Mouse (Mus musculus): ENCODE results near the gene Zdhhc18. TPM values are rescaled to one million over a fixed set of nuclear protein-coding genes. Genes with fewer than 3 reads are reported as not detected.

The Zdhhc18 gene
- total RNA-seq, 1 experiment from 2014 or later: 99.5 TPM

DNA sequence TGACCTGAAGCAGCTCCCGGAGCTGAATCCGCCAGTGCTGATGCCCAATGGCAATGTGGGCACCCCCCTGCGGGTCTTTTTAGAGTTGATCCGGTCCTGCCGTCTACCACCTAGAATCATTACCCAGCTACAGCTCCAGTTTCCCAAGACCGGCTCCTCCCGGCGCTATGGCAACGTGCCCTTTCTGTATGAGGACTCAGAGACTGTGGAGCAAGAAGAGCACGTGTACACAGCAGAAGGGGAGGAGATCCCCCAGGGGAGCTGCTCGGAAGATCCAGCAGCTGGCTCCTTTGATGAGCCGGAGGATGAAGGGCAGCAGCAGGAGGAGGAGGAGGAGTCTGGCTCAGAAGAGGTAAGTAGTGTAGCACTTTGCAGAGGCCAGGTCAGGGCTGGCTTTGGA is 72.0 kb downstream of the Zdhhc18 start:
- ATAC-seq (ENCODE audit: extremely low read depth, insufficient number of reproducible peaks, low FRiP score, poor library complexity, severe bottlenecking): no peak

GRCm38 (mm10) chr4:133574843-133575202 is 75.1 kb downstream of the Zdhhc18 start:
- ATAC-seq (ENCODE audit: extremely low read depth, insufficient number of reproducible peaks, low FRiP score, poor library complexity, severe bottlenecking): no peak

DNA sequence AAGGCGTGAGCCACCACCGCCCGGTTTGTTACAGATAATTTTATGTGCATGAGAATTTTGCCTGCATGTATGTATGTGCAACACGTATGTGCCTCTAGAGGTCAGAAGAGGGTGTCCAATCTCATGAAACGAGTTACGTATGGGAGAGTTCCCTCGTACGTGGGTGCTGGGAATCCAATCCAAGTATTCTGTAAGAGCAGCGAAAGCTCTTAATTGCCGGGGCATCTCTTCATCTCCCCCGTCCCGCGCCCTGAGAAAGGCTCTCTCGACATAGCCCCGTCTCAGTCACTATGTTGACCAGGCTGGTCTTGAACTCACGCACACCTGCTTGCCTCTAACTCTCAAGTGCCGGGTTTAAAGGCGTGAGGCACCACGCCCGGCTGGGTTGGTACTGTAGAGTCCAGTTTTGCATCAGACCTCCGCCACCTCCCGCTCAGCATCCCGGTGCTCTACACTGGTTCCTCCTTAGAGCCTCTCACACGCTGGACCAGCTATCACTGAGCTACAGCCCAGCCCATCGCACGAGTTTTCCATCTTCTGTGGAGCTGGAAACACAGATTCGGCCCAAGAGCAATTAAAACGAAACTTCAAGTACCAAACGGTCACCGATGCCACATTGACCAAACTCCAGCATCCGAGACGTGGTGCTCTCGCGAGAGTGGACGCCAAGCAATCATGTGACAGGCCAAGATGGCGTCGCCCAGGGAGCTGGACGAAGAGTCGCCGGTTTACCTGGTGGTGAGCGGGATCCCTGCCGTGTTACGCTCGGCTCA is 75.7 kb downstream of the Zdhhc18 start, which contains the start of gene Gpatch3:
TSS of gene Gpatch3 (plus strand) at position 676 of the 773 bp plus-strand sequence.
- ATAC-seq (ENCODE audit: extremely low read depth, insufficient number of reproducible peaks, low FRiP score, poor library complexity, severe bottlenecking): peak; percentile 86

DNA sequence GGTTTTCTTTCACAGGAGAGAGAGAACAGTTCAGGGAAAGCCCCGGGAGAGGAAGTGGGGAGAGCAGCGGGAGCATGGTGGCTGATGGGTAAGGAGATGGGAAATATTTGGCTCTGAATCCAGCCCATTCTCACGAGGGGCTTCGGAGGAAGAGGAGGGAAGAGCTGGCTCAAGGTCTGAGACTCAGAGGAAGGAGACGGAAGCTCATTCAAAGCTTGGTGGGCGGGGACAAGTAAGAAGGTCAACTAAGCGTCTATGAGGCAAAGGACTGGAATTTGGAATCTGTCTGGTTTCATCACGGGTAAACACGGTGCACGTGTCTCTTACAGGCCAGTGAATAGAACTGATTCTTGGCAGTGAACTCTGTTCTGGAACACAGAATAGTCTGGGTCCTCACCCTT is 79.9 kb downstream of the Zdhhc18 start:
- no peak for ATAC-seq (ENCODE audit: extremely low read depth, insufficient number of reproducible peaks, low FRiP score, poor library complexity, severe bottlenecking)

DNA sequence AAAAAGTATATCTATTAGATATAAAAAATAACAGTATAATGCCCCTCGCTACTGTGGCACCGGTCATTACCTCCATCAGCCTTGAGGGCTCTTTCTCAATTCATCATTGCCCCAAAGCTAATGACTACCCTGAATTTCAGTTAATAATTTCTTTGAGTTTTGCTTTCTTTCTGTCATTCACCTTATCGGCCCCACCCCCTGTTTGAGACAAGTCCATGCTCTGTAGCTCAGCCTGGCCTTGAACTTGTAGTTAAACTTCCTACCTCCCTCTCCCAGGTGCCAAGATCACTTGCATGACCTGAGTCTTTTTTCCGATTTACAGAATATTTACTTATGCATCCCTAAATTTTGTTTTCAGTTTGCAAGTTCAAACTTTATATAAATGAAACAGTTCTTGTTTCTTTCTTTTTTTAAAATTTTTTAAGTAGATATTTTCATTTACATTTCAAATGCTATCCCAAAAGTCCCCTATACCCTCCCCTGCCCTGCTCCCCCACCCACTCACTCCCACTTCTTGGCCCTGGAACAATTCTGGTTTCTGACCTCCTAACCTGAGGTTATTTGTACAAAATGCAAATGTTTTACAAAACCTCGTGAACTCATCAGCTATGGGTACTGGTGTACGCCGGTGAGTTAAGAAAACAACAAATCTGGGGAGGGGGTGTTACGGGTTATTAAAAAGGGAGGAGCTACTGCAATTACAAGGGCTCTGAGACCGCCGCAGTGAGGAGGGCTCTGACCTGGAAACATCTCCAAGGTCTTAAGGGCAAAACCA is 80.5 kb downstream of the Zdhhc18 start:
- ATAC-seq (ENCODE audit: extremely low read depth, insufficient number of reproducible peaks, low FRiP score, poor library complexity, severe bottlenecking): no peak

GRCm38 (mm10) chr4:133567251-133567650 is 82.7 kb downstream of the Zdhhc18 start:
- ATAC-seq (ENCODE audit: extremely low read depth, insufficient number of reproducible peaks, low FRiP score, poor library complexity, severe bottlenecking): no peak

DNA sequence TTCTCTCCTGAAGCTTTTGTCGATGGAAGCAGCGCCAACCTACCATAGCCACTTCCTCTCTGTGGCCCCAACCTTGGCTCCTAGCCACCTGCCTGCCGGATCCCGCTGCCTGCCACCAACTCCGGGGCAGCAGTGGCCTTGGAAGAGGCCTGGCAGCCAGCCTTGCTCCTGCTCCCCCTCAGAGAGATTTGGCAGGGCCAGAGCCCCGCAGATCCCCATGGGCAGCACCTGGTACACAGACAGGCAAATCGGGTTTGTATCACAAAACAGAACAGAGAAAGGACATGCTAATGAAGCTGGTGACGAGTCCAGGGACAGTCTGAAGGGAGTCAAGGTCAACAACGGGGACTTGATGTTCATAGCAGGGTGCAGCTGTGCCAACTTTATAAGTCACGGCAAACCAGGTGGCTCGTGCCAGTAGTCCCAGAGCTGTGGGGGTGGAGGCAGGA is 86.8 kb downstream of the Zdhhc18 start:
- no peak for ATAC-seq (ENCODE audit: extremely low read depth, insufficient number of reproducible peaks, low FRiP score, poor library complexity, severe bottlenecking)

DNA sequence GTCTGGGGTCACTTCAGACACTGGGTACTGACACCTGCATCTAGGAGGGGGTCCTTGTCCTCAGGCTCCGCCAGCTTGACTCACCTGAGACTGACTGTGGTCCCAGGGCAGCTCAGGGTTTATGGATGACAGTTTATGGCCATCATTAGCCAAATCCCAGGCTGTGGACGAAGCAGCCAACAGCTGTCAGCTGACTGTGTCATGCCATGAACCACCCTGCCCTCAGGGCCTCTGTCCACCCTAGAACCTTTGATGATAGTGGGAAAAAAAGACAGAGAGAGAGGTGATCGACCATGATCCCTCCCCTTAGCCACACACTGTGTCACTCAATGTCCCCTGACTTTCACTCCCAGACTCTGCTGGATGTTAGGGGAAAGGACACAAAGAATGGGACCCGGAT is 88.3 kb downstream of the Zdhhc18 start:
- no peak for ATAC-seq (ENCODE audit: extremely low read depth, insufficient number of reproducible peaks, low FRiP score, poor library complexity, severe bottlenecking)

DNA sequence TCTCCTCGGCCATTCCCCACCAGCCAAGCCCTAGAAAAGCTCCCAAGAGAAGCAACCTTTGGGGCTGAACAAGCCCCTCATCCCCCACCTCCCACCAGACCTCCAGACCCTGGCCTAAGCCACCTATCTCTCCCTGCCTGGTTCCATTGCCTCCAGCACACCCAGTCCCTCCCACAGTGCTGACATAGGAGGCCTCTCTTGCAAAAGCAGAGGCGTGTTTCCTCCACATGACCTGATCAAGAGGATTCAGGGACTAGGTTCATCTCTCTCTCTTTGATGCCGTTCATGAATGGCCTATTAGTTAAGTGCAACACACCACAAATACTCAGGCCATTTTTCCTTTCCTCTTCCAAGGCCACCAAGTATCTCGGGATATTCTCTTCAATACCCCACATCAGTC is 90.1 kb downstream of the Zdhhc18 start:
- ATAC-seq (ENCODE audit: extremely low read depth, insufficient number of reproducible peaks, low FRiP score, poor library complexity, severe bottlenecking): no peak

DNA sequence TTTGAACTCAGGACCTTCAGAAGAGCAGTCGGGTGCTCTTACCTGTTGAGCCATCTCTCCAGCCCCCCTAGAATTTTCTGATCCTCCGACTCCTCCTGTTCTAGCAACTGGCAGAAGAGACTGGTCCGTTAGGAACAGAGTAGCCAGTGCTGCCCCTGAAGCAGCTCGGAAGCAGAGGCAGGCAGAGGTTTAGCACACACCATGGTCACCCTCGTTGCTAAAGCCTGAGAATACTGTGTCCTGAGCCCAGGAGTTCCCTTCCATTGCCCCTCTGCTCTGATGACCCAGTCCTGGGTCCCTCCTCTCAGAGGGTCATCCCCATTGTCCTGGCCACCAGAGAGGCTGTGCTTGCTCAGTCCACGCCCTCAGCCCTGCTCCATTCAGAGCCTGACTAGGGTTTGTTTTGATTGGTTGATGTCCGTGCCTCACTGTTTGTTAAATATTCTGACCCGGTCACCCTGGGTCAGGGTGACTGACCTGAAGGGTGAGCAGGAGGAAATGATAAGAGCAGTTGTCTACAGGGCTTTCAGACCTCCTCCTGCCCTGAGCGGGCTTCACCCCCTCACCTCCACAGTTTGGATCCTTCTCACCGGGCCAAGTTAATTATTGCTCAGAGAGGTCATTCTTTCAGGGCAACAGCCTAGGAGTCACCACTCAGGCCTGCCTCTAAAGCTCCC is 92.8 kb downstream of the Zdhhc18 start:
- no peak for ATAC-seq (ENCODE audit: extremely low read depth, insufficient number of reproducible peaks, low FRiP score, poor library complexity, severe bottlenecking)

Other genes with a start within 250 kb of the Zdhhc18 start
- gene Tent5b, start 170.0 kb downstream of the Zdhhc18 start, total RNA-seq (2017): 0.12 TPM in 2 replicates
- not detected in 2 replicates for gene Trnp1, start 151.6 kb downstream of the Zdhhc18 start, total RNA-seq (2017)
- gene Kdf1, start 131.2 kb downstream of the Zdhhc18 start, total RNA-seq (2017): not detected in 2 replicates
- 48.3 and 65.1 TPM in 2 replicates for gene Nudc, start 104.2 kb downstream of the Zdhhc18 start, total RNA-seq (2017)
- gene Nr0b2, start 96.8 kb downstream of the Zdhhc18 start, total RNA-seq (2017): not detected in 2 replicates
- 26.7 and 37.9 TPM in 2 replicates for gene Gpatch3, start 75.4 kb downstream of the Zdhhc18 start, total RNA-seq (2017)
- 12.1 and 22.1 TPM in 2 replicates for gene Gpn2, start 65.8 kb downstream of the Zdhhc18 start, total RNA-seq (2017)
- 48.1 and 58.3 TPM in 2 replicates for gene Sfn, start 48.0 kb downstream of the Zdhhc18 start, total RNA-seq (2017)
- gene Pigv, start 22.5 kb upstream of the Zdhhc18 start, total RNA-seq (2017): 13.2 and 22.0 TPM in 2 replicates
- gene Arid1a, start 106.6 kb upstream of the Zdhhc18 start, total RNA-seq (2017): 97.9 and 100 TPM in 2 replicates
- 67.3 and 80.3 TPM in 2 replicates for gene Rps6ka1, start 237.6 kb upstream of the Zdhhc18 start, total RNA-seq (2017)